Mouse (Mus musculus) heart, postnatal 10 days (tissue): Measurements from ENCODE around the gene Nelfe. TPM values are rescaled to one million over a fixed set of nuclear protein-coding genes. Genes with fewer than 3 reads are reported as not detected.
A peak's percentile ranks its signal among the peaks of the same experiment; 100 is the strongest.
"Not testable (repeated sequence)": the region's sequence is repeated elsewhere in the genome, so short reads cannot be mapped to it uniquely, and the experiment has no call there.

Experiments used
- DNase-seq, 2 experiments: peaks; one replicate each; pipeline ENCODE4 v3.0.0; 2021
- intact Hi-C: fragments of 180-260 bp; cut with DNase I; formaldehyde crosslinking; loops from one replicate; pipeline ENCODE4 v1.15.1; 2025
- total RNA-seq, 2 experiments: library from RNA; stranded (reverse); gene quantifications; 2 replicates each; pipeline ENCODE4 v1.2.3; 2021

The Nelfe gene
- total RNA-seq: 10 to 100 TPM; 21.0 to 21.3 TPM

DNA sequence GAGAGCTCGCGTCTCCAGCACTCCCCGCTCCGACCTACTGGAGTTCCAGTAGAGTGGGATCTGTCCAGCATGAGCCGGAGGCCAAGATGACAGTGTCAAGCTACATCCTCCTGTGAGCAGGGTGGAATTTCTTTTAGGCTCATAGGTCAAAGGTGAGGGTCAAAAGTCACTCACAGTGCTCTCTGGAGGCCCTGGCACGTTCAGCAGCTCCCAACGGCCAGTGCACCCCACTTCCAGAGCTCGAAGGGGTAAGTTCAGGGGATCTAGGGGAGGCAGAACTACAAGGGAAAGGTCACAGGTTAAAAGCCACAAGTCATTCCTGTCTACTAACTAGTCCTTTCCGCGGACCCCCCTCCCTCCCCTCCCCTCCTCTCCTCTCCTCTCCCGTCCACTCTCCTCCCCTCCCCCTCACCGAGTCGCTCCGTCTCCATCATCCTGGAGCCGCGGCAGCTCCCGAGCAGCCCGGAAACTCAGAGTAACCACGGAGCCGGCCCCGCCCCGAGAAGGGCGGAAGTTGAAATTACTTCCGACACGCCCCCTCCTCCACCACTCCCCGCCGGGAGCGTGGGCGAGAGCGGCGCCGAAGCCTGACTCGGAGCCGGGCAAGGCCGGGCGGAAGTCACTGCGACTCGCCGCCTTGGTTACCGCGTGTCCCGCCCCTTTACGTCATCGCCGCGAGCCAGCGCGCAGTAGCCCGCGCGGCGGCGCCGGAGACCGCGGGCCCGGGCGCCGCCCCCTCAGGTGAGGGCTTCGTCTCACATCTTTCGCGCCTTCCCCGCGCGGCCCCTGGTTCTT is at the start of gene Nelfe, which contains the start of gene Skiv2l:
Gene Nelfe (plus strand): TSS at position 670 of the 795 bp plus-strand sequence.
Gene Skiv2l (minus strand): TSS at position 489 of the 795 bp plus-strand sequence.
- DNase-seq: peak; percentile 98

DNA sequence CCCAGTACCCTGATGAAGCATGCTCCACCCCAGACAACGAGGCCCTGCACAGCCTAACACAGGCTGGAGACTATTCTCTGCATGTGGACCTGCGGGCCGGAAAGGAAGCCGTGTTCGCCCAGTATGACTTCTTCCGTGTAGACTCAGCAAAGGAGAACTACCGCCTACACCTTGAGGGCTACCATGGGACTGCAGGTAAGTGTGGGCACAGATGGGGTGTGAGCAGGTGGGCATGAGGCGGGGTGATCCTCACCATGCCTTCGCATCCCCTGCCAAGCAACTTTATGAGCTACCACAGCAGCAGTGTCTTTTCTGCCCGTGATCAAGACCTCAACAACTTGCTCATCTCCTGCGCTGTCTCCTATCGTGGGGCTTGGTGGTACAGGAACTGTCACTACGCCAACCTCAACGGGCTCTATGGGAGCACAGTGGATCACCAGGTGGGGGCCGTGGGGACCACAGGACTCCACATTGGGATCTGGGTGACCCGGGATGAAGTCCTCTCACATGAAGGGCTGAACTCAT is 49.3 kb upstream of the Nelfe start:
- not testable (repeated sequence) for DNase-seq
- intact Hi-C loops: loop anchor here (5.0 kb wide), 1 partner anchor 84 kb away; no protein-coding TSS in a partner anchor

More for the DNA sequence above, at the start of gene Nelfe, which contains the start of gene Skiv2l:
- intact Hi-C loops: loop anchor here (10.0 kb wide), 1 partner anchor 385 kb away; the partner anchor contains the start of genes Atp6v1g2 and Nfkbil1

DNA sequence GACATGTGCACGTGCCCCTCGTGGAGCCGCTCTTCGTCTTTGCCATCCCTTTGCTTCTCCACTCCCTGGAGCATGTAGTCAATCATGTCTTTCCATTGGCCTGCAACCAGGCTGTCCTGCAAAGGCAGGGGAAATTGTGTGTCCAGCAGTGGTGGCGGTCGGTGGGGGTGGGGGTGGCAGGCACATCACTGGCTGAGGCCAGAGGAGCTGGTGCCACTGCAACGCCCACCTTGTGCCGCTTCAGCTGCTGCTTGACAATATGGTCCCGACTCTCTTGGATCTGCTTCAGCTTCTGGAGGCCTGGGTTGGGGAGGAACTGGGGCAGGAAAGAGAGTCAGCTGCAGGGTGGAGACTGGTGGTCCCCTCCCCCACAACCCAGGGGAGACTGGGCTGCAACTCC is 47.4 kb upstream of the Nelfe start:
- intact Hi-C loops: loop anchor here (5.0 kb wide), 1 partner anchor 85 kb away; no protein-coding TSS in a partner anchor

DNA sequence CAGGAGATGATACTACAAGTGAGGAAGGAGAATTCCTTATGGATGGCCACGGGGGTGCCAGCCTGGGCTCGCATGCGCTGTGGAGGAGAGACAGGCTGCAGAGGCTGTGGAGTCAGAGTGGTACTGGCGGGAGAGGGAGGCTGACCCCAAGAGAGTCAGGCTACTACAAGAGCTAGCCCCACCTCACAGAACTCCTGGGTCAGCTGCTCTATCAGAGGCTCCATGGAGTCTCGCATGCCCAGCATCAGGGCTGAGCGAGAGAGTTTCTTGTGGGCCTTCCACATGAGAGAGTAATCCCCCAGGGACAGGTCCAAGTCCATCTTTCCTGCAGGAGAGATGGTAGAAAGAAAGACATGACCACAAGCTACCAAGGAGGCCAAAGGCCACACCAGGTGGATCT is 46.8 kb upstream of the Nelfe start:
- DNase-seq: not testable (repeated sequence)
- intact Hi-C loops: loop anchor here (5.0 kb wide), 1 partner anchor 86 kb away; no protein-coding TSS in a partner anchor

More for the DNA sequence above, 47.4 kb upstream of the Nelfe start:
- not testable (repeated sequence) for DNase-seq

DNA sequence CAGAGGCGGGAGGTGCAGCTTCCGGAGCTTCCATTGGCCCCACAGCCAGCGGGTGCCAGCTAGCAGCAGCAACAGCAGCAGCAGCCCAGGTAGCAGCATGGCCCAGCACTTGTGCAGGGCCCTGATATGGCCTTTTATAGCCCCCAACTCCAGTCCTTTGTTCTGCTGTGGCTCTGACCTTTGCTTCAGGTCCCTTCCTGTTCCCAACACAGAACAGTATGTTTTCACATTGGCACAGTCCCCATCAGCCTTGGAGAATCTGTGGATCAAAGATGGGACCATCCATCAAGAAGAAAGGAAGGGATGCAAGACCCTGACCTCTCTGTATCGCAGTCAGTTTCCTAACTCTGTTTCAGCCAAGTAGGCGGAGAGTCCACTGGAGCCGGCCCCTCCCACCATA is 45.9 kb upstream of the Nelfe start, which contains the start of gene Cyp21a1:
Gene Cyp21a1 (minus strand): TSS at position 261 of the 400 bp plus-strand sequence.
- intact Hi-C loops: loop anchor here (5.0 kb wide), 1 partner anchor 87 kb away; no protein-coding TSS in a partner anchor
- DNase-seq: not testable (repeated sequence)

DNA sequence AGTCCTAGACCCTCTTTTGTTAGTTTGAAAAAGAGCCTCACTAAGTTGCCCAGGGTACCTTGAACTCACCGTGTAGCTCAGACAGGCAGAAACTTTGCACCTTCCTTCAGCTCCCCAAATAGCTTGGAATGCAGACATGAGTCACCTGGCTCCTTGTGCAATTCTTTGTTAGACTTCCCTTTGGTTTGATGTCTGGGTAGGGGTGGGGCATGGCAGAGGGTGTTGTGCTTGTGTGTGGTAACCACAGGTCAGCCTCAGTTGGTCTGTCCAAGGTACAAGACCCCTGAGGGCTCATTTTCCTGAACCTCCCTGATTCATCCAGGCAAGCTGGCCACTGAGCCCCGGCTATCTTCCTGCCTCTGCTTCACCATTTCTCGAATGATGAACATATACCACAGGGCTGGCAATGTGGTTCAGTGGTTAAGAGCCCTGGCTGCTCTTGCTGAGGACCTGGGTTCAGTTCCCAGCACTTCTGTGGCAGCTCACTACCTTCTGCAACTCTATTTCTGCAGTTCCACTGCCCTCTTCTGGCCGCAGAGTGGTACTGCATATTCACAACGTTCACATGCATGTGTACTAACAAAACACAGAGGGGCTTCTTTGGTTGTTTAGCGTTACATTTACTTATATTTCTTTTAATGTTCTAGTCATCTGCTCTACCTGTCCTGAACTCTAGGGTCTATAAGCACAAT is 45.2 kb upstream of the Nelfe start:
- intact Hi-C loops: loop anchor here (5.0 kb wide), 1 partner anchor 88 kb away; no protein-coding TSS in a partner anchor

DNA sequence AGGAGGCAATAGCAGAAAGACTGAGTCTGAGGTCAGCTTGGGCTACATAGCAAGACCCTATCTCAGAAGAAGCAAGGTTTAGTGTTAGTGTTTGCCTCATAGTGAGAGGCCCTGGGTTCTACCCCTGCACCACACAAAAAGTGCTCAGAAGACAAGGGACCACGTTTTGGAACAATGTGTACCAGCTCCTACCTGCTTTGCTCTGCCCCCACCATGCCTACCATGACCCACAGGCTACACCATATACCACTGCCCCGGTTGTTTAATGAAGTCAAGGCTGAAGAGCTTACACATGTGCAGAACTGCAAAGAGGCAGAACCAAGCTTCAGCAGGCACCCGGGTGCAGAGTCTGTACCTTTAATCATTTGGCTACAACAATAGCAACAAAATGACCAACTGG is 43.0 kb upstream of the Nelfe start:
- no peak for DNase-seq
- intact Hi-C loops: no loop called here

More for the DNA sequence above, 45.2 kb upstream of the Nelfe start:
- no peak for DNase-seq

DNA sequence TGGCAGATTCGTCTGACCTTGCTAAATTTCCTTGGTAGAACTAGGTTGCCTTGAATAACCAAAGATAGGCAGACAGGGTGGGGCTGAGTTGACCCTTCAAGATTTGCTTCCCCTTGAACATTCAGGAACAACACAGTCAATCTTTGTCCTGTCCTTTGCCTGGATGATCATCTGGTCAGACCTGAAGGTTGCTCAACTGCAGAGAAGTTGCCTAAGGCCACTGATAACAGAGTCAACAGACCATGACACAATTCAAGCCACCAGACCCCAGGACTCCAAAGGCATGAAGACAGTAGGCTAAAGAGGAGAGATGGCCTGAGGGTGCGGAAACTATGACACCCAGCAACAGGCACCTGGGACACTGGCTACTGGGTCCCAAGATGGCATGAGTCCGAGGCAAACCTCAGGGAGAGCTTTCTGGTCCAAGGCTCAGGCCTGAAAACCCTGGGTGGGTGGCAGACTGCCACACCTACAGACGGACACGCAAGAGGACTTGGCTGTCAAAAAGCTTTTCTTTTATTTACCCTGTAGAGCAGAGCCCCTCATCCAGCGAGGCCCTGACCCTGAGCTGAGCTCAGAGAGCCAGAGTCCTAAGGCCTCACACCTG is 41.5 kb upstream of the Nelfe start:
- DNase-seq: no peak
- intact Hi-C loops: no loop called here

DNA sequence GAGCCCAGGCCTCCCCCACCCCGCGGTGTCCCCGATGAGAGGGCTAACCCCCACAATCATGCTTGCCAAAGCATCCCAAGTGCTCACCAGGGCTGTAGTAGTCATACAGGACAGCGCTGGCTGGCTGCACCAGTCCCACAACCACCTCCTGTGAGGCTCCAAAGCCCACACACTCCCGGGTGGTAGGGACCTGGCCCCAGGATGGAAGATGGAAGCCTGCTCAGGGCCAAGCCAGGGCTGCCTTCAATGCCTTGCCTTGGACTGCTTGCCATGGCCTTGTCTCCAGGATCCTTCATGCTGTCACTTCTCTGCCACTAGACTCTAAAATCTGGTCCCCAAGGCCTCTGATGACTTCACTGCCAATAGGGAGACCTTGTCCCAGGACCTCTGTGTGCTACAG is 39.8 kb upstream of the Nelfe start:
- not testable (repeated sequence) for DNase-seq
- intact Hi-C loops: loop anchor here (5.0 kb wide), 1 partner anchor 158 kb away; no protein-coding TSS in a partner anchor

DNA sequence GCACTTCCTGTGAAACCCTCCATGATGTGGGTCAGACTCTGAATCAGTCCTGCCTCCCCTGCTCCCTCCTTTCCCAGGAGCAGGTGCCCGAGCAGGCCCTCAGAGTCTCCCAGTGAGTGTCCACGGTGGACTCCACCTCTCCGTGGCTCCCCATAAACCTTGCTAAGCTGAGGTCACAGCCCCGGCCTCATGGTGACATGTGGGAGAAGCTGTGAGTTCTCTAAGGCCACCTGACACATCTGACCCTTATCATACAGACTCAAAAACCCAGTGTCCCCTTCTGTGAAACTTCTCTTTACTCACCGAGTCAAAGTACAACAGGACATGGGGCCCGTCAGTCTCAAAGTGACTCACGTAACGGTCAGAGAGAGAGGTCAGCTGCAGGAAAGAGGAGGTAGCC is 39.4 kb upstream of the Nelfe start:
- intact Hi-C loops: loop anchor here (5.0 kb wide), 1 partner anchor 159 kb away; no protein-coding TSS in a partner anchor
- not testable (repeated sequence) for DNase-seq

DNA sequence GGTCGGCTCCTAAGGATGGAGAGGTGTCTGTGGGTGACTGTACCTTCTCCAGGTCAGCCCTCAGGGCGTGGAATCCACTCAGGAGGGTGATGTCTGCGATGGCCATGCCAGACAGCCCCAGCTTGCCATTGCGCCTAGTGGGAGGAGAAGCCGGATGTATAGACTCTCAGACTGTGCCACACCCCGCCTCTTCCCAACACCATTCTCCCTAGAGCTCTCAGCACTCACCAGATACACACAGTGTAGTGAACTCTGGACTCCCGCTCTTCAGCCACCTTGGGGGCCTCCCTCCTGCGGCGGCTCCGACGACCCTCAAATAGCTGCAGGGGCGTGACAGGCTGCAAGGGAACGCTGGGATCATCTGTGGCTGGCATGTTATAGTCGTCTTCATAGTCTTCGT is 38.9 kb upstream of the Nelfe start:
- no peak for DNase-seq
- intact Hi-C loops: loop anchor here (5.0 kb wide), 1 partner anchor 159 kb away; no protein-coding TSS in a partner anchor

DNA sequence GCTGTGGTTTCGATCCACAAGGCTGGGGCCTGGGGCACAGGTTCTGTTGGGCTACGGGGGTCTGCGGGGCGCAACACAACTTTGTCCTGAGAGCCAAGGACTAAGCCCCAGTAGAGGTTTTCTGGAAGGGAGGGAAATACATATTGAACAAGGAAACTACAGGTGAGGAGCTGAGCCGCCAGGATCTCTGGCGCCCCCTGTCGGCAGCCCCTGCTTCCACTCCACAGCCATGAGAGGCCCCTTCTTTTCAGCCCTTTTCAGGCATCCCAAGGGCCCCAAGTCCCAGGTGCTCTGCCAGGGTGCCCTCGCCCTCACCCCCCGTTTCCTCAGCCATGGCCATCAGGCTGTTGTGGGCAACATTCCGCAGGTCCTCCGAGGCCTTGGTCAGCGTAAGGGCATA is 36.4 kb upstream of the Nelfe start:
- peak; percentile 24 to 32 for DNase-seq
- intact Hi-C loops: loop anchor here (2.0 to 5.0 kb wide), 2 partner anchors 83 to 161 kb away; no protein-coding TSS in a partner anchor

DNA sequence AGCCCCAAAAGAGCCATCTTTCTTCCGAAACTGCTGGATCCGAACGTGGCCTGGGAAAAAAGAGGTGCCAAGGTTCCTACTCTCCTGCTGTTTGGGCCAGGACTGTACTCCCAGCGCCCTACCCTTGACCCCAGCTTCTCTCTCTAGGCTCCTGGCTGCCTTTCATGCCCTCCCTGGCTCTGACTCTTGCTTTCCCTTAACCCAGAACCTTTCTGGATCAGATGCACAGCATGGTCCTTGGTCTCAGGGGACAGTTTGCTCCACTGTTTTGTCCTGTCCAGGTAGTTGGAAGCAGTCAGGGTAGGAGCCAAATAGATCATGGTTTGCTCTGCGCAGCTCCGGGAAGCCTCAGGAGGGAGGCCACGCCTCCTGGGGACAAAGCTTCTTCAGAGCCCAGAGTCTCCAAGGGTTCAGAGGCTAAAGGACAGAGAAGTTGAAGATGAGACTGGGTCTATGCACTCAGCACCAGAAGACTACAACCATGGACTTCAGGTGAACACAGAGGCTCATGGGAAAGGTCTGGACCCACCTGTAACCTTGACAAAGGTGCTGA is 35.3 kb upstream of the Nelfe start:
- intact Hi-C loops: loop anchor here (5.0 kb wide), 1 partner anchor 163 kb away; no protein-coding TSS in a partner anchor

DNA sequence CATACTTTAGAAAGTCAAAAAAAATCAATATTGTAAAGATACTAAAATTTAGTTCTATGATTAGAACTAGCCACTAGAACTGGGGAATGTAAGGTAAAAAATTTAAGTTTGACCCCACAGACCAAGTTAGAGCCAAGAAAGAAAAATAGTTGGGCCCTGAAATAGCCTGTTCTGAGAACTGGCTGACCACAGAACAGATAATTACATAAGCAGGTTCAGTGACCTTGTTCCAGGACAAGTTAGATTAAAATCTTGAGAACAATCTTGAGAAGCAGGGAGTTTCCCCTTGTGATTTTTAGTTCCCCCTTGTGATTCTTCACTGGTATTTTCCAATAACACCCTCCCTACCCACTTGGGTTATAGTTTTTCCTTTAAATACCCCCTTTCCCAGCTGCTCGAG is 19.4 kb upstream of the Nelfe start:
- intact Hi-C loops, DNase-seq: not testable (repeated sequence)

More for the DNA sequence above, 35.3 kb upstream of the Nelfe start:
- DNase-seq: no peak

DNA sequence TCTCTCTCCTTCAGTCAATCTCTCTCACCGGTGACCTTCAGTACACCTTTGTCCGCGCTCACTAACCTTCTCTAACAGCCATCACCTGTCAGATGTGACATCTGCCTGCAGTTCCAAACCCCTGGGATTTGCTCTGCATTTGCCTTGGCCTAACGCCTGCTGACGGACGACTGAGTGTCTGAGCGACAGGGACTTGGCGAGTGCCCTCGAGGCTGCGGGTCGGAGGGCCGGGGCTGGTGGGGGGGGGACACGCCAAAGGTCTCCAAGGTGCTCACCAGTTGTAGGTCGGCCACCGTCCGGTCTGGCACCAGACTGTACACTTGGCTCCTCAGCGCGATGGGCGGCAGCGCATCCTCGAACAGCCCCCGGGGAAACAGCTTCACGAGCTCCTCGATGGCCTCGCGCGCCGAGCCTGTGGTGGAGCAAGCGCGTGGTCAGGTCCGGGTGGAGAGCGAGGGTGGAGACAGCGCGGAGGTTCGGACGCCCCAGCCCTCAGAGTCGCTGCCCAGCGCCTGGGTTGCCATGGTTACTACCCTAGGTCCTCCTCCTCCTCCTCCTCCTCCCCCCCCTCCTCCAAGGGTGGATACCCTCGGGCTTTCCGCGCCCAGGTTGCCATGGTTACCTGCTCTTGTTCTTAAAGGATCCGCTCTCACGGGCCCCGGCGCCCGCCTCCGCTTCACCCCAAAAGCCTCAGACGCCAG is 13.9 kb upstream of the Nelfe start:
- intact Hi-C loops: no loop called here

DNA sequence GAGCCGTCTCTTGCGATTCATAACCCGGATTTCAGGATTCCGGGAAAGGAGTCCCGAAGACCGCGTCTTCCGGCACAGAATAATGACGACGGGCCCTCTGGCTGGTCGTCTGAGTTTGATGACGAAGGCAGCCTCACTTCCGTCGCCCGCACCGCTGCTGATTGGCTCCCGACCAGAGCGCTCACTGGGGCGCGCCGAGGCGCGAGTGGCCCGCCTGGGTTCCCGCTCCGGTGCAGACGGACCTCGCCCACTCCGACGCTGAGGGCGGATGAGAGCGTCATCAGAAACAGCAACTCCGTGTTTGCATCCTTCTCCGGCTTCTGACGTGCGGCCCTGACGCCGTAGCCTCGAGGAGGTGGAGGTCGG is 13.4 kb upstream of the Nelfe start, which contains the start of the genes Stk19 and Dxo:
Gene Stk19 (minus strand): TSS at position 90 of the 366 bp plus-strand sequence.
Gene Dxo (plus strand): TSS at position 164 of the 366 bp plus-strand sequence.
- DNase-seq: peak; percentile 97 to 99
- intact Hi-C loops: no loop called here

More for the DNA sequence above, 13.9 kb upstream of the Nelfe start:
- peak in 1 of 2 experiments; percentile 23 for DNase-seq

DNA sequence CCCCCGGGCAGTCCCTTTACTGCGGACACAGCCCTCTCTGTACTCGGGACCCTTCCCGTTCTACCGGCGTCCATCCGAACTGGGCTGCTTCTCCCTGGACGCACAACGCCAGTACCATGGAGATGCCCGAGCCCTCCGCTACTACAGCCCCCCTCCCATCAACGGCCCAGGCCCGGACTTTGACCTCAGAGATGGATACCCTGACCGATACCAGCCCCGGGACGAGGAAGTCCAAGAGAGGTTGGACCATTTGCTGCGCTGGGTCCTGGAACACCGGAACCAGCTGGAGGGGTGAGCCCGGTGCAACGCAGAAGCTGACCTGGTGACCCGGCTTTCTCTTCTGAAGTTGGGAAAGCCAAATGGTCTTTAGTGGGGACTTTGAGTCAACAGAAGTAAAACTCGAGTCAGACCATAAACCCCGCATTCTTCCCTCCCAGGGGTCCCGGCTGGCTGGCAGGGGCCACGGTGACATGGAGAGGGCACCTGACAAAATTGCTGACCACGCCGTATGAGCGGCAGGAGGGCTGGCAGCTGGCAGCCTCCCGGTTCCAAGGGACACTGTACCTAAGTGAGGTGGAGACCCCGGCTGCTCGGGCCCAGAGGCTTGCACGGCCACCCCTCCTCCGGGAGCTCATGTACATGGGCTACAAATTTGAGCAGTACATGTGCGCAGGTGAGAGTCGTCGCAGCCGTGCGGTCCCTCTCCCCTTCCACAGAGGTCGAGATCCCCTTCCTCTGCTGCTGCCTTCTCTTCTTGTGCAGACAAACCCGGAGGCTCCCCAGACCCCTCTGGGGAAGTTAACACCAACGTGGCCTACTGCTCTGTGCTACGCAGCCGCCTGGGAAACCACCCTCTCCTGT is 12.5 kb upstream of the Nelfe start:
- intact Hi-C loops: no loop called here
- peak in 1 of 2 experiments; percentile 14 for DNase-seq

DNA sequence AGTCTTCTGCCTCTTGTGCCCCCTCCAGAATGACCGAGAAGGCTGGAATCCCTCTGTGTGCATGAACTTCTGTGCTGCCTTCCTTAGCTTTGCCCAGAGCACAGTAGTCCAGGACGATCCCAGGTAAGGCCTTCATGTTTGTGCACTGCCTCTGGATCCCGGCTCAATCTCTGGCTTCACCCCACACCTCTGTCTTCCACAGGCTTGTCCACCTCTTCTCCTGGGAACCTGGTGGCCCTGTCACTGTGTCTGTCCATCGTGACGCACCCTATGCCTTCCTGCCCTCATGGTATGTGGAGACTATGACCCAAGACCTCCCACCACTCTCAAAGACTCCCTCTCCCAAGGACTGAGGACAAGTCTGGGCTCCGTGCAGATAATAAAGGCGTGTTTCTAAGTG is 11.4 kb upstream of the Nelfe start:
- intact Hi-C loops: no loop called here
- DNase-seq: no peak
